Mouse (Mus musculus) megakaryocyte, adult 5-6 weeks (primary cell): ENCODE results near the gene Znhit1. TPM values are rescaled to one million over a fixed set of nuclear protein-coding genes. Genes with fewer than 3 reads are reported as not detected.

Experiments used
- ATAC-seq: 2 replicates; pipeline ENCODE4 v1.8.0; 2016; ENCODE audit warnings: mild to moderate bottlenecking, inconsistent platforms; ENCODE audit not compliant: poor library complexity, severe bottlenecking
- total RNA-seq, 2 experiments: library from RNA; stranded (forward) in 1 of 2; stranded (reverse) in 1 of 2; fragments of 153-499, 151-499 nt in 1 of 2; fragments of 221-1000, 200-1000 nt in 1 of 2; gene quantifications; 2 replicates each; pipeline versions ENCODE4 v1.2.3 to v1.2.4; 2015 to 2017

The Znhit1 gene
- total RNA-seq (2015), result 106 and 133 TPM in 2 replicates
- total RNA-seq (2017), result 57.7 and 67.9 TPM in 2 replicates

DNA sequence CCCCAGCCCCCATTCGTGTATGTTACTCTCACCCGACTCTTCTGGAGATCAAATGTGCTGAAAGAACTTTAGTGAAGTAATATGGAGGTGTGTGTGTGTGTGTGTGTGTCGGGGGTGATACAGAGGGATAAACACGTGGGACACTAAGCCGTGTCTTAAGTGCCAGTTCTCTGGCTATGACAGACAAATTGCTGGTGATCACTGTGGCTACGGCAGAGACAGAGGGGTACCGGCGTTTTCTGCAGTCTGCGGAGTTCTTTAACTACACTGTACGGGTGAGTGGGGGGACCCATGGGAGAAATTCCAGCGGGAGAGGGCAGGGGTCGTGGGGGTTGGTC, at the start of gene Znhit1:
TSS of gene Znhit1 (minus strand) at position 88 of the 338 bp plus-strand sequence.
- no peak; the same call in 1 of the 2 replicates for ATAC-seq

DNA sequence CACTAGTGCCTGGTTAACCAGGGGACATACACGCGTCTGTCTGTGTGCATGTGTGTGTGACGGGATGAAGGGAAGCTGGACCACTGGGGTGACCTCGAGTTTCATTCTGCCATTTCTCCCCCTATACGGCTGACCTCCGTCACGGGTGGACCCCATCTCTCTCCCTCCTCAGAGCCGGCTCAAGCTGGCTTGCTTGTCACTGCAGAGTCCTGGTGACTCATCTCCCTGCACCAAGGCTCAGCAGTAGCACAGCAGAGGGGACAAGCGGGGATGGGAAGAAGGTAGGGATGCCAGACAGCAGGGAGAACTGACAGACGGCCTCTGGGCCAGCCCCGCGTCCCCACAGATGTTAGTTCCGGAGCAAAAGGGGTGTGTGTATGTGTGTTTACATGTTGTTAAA, 48.4 kb upstream of the Znhit1 start:
- no peak for ATAC-seq

DNA sequence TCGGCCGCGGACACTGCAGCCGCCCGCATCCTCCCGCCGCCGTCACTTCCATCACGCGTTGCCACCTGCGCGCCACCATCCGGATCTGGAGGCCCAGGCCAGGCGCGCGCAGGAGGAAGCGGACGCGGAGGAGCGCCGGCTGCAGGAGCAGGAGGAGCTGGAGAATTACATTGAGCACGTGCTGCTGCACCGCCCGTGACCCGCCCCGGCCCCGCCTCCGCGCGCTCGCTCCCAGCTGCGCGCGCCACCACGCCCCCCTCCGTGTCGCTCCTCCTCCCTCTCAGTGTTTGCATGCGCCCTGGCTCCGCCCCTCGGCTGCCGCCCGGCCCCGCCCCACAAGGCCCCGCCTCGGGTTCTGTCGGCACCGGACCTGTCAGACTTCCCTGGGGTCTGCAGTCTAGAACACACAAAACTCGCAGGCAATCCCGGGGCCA, 44.8 kb upstream of the Znhit1 start:
- ATAC-seq, result peak; percentile 68

DNA sequence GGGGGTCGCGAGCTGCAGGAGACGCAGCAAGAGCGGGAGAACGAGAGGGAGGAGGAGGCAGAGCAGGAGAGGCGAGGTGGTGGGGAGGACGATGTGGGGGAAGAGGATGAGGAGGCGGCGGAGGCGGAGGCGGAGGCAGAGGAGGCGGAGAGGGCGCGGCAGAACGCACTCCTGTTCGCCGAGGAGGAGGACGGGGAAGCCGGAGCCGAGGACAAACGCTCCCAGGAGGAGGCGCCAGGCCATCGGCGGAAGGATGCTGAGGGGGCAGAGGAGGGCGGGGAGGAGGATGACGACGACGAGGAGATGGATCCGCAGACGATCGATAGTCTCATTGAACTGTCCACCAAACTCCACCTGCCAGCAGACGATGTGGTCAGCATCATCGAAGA, 44.2 kb upstream of the Znhit1 start:
- no peak for ATAC-seq

DNA sequence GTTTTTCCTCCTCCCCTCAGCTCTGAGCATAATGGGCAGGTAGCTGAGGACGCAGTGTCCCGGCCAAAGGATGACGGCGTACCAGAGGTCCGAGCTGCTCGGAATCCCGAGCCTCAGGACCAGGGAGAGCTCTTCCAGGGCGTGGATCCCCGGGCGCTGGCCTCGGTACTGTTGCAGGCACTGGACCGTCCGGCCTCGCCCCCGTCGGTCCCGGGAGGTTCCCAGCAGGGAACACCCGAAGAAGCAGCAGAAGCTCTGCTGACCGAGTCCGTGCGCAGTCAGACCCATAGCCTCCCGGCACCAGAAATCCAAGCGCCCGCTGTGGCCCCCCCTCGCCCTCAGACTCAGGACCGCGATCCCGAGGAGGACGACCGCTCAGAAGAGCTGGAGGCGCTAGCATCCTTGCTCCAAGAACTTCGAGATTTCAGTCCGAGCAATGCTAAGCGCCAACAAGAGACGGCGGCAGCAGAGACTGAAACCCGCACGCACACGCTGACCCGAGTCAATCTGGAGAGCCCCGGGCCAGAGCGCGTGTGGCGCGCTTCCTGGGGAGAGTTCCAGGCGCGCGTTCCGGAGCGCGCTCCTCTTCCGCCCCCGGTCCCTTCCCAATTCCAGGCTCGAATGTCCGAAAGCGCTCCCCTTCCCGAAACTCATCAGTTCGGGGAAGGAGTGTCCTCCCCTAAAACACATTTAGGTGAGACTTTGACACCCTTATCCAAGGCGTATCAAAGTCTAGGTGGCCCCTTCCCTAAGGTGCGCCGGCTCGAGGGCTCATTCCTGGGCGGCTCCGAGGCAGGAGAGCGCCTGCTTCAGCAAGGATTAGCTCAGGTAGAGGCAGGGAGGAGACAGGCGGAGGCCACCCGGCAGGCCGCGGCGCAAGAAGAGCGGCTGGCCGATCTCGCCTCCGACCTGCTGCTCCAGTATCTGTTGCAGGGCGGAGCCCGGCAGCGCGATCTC, 43.5 kb upstream of the Znhit1 start:
- no peak for ATAC-seq

DNA sequence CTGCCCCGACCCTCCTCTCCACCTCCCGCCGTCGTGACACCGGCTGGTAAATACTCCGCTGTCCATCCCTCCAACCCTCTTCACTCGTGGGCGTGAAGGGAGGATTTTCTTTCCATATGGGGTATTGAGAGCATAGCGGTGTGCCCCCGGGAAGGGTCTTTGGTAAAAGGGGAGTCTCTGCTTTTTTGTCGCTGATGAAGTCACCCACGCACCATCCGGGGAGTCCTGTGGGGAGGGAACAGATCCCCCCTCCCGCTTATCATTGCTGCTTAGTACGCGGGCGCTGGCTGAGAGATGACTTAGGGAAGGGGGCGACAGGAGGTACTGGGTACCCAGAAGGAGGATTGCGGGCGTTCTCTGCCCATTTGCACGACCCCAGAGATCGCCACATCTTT, 42.6 kb upstream of the Znhit1 start:
- no peak for ATAC-seq

DNA sequence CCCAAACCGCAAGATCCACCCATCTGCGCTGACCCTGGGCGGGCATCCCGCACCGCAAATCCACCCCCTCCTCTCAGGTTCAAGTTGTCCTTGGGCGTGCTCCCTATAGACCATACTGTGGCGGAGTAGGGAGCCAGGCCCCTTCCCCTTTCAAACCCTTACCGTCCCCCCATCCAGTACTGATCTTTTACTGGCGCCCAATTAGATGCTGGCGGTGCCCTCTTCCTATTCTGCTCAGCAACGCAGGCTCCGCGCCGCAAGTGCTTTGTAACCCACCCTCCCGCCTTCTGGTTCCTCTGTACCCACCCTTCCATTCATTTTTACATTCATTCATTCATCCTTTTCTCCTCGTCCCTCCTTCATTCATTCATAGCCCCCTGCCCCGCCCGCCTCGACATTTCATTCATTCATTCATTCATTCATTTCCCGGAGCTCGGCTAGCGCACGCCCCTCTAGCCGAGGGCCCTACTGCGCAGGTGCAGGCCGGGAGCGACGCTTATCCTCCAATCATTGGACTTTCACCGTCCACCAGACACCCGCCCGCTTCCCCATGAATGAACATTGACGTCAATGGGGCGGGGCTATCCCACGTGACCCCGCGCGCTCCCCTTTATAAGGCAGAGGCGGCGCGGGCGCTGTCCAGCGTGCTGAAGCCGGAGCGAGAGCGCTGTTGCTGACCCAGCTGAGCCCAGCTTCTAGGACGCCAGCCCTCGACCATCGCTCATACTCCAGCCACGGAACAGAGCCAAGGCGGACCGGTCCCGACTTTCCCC, 42.0 kb upstream of the Znhit1 start:
- ATAC-seq, result peak; percentile 81

DNA sequence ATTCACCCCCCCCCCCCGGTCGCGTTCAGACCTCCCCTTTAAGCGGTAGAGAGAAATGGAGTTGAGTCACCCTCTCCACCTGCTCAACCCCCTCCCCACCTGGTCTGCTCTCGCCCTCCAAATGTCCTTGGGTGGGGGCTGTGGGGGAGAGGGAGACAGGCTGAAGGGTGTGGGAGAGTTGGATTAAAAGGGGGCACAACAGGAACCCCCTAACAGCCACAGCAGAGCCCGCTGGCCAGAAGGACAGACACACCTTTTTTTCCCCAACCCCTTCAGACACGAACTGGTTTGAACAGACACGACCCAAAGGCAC, 41.4 kb upstream of the Znhit1 start:
- ATAC-seq, result no peak

DNA sequence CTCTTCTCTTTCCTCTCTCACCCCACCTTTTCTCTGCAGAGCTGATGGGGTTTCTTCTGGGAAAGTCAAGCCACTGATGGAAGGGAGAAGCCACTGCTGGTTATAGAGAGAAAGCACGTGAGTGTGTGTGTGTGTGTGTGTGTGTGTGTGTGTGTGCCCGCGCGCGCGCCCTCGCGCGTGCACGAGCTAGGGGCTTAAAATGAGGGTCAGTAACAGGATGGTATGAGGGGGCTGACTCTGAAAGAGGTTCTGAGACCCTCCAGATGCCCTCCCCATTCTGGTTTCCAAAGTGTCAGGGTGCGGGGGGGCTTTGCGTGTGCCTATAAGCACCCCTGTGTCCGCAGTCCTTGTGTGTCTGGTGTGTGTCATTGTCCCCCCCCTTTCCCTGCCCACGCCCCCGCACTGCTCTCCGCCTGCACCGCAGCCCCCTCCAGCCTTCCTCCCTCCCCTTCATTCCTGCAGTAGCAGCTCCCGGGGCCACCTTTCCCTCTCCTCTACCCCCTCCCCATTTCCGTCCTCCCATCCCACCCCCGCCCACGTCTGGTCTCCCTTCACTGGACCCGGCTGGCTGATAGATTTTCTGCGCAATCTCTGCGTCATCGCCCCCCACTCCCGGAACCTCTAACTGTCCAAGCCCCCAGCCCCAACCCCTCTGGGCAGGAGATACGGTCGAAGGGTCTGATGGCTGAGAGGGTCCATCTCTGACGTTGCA, 40.9 kb upstream of the Znhit1 start:
- ATAC-seq, result no peak

DNA sequence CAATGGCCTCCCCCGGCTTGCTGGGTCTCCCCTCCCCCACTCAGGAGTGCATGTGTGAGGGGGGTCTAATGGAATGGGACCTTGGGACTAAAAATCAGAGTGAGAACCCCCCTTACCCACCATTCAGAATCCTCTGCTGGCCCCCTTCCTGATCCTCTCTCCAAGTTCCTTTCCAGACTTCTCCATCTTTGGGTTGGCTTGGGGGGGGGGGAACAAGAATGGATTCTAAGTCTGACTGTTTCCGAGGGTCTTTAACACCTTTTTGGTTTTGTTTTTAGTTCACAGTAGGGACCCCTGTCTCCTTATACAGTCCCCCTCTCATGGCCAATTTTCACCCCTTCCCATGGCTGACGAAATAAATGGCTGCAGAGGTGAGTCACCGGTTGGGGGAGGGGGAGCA, 38.3 kb upstream of the Znhit1 start, which contains the start of gene Vgf:
TSS of gene Vgf (plus strand) at position 301 of the 400 bp plus-strand sequence.
- ATAC-seq, result no peak

DNA sequence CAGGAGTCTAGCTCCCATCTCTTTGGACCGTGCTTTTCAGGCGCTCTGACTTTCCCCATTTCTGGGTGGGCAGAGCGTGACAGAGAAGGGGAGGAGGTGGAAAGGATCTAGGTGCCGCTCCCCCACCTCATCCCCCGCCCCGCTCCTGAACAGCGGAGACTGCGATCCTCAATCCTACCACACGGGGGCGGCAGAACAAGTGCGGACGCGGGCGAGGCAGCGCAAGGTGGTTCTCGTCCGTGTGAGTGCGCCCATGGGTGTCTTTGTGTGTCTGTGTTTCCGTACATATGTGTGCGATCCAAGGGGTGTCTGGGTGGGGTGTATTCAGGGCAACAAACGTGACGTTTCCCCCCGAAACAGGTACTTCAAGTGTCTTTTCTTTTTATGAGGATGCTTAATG, 37.3 kb upstream of the Znhit1 start:
- peak; percentile 85 for ATAC-seq

DNA sequence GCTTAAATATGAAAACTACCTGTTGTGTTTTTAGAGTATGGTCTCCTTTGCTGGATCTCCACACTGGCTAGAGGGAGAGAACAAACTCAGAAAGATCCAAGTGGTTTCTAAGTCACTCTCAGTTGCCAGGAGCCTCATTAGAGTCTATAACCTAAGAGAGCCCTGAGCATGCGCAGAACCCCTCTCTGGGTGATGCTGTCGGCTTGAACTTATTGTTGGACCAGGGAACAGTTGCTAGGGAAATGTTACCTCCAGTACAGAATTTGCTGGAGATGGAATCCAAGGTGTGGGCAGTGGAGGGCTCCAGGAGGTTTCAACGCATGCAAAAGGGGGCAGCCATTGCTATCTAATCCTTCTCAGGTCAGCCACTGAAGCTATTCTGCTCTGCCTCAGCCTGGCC, 36.5 kb upstream of the Znhit1 start:
- no peak for ATAC-seq

DNA sequence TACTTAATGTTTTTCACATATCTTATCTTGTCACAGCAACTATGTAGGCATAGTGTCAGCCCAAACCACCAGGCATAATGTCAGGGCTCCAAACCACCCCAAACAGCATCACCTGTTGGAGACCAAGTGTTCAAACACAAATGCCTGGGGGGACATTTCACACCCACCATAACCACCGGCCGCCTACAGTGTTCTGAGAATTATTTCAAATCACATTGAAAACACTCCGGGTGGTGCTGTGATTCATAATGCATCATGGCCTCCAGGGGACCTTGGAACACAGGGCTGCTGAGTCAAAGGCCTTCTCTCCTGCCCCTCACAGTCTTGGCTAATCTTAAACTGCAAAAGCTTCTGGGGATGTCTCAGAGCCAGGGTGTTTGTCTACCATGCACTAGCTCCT, 28.1 kb upstream of the Znhit1 start:
- ATAC-seq, result no peak

DNA sequence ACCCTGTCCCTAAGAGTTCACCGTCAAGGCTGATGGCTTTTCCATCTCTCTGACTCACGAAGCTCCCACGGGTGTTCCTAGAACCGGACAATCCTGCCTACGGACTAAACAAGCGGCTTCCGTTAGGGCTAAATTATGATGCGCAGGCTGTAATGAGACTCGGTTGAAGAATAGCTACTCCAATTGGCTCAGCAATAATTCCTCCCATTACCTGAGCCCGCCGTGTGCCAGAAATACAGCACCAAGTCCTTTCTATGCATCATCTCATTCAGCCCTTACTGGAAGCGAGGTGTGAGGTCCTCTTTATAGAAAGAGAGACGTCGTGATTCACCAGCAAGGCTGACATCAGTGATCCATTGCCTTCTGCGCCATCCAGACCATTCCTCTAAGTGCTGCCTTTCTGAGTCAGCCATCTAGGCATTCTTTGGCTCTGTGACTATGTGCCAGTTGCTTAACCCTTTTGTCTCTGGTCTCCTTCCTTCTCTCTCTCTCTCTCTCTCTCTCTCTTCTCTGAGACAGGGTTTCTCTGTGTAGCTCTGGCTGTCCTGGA, 24.7 kb upstream of the Znhit1 start:
- no peak for ATAC-seq

DNA sequence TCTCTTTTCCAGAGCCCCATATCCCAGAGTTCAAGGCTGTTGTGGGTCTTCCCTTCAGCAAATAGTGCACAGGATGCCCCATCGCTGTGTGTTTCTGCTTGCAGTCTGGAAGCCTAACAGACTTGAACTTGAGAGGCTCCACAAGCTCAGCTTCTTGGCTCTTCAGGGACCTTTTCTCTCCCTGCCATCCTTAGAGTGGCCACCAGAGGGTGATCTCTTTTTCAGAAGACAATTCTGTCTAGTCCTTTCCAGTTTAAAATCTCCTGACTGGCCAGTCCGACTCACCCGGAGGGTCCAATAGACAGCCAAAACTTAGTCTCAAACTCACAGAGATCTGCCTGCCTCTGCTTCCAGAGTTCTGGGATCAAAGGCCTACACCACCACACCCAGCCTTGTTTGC, 22.2 kb upstream of the Znhit1 start:
- ATAC-seq, result 0 out of 2 replicates have a peak, but pooled peaks have one; percentile 40

DNA sequence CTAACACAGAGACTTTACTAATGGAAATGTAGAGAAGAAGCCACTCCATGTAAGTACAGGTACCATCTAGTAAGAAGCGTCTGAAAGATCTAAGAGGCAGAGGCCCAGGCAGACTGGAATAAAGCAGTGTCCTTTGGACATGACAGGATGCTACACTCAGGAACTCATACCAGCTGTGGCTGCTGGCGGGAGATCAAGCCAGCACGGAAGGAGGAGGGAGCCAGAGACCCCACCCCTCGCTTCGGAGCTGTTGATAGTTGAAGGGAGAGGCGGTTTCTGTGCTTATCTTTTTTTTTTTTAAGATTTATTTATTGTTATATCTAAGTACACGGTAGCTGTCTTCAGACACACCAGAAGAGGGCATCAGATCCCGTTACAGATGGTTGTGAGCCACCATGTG, 19.5 kb upstream of the Znhit1 start:
- no peak for ATAC-seq

DNA sequence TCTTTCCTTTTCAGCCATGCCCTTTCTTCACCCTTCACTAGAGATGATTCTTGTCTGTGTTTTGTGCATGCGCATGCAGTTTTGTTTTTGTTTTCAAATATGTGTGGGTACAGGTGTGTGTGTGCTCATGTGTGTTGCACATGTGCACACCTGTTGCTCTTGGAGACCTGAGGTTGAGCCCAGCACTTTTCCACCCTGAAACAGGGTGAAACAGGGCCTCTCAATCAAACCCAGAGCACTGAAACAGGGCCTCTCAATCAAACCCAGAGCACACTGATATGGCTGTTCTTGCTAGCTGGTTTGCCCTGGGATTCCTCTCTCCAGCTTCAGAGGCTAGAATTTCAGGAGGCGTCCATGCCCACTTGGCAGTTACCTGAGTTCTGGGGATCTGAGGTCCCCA, 12.8 kb upstream of the Znhit1 start:
- ATAC-seq, result no peak

DNA sequence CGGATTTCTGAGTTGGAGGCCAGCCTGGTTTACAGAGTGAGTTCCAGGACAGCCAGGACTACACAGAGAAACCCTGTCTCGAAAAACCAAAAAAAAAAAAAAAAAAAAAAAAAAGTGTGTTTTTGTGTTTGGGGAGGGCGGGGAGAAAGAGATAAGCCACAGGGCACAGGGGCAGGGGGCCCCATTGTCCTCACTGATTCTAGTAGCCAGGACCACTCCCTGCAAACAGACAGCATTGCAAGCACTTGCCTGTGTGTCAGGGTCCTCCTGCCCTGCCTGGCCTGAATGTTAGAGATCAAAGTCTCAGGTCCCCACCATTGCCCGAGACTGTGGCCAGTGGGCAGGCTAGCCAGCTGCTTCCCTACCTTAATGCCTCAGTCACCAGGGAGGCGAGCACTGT, 11.6 kb upstream of the Znhit1 start:
- no peak for ATAC-seq

DNA sequence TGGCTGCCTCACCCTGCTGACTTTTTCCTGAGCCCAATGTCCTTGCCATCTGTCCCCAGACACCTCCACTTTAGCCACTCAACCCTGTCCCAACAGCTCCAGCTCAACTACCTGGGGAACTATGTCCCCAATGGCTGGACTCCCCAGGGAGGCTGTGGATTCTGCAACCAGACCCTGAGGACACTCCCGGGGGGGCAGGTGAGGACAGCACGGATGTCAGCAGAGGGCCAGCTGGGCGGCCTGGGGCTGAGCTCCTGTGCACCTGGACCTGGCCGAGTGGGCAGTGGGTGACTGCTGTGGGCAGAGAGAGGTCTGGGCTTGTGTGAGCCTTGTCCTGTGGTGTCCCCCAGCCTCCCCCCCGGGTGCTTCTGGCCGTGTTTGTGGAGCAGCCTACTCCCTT, 2.0 kb upstream of the Znhit1 start:
- no peak for ATAC-seq

DNA sequence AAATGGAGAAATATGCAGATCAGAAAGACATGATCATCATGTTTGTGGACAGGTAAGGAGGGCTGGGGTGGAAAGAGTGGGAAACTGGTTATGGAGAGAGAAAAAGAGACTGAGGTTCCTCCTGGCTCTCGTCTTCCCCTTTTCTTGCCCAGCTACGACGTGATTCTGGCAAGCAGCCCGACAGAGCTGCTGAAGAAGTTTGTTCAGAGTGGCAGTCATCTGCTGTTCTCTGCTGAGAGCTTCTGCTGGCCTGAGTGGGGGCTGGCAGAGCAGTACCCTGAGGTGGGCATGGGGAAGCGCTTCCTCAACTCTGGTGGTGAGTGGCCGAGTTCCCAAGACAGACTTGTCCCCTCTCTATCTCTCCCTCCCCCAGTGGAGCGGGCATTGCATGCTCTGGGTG, 599 bp upstream of the Znhit1 start:
- ATAC-seq, result 0 out of 2 replicates have a peak, but pooled peaks have one; percentile 7
